Mouse (Mus musculus) CH12.LX (cell line): ENCODE results near the gene Snrpd2. TPM values are rescaled to one million over a fixed set of nuclear protein-coding genes. Genes with fewer than 3 reads are reported as not detected.

ENCODE experiments used
- DNase-seq: peaks from one replicate; pipeline ENCODE4 v3.0.0-alpha.2; 2013; ENCODE audit errors: extremely low read depth
- H3K27ac ChIP-seq: 2 replicates; pipeline ENCODE4 v1.5.1; 2012; ENCODE audit warnings: low read depth, mild to moderate bottlenecking, control low read depth, moderate library complexity; ENCODE audit not compliant: insufficient read depth
- H3K27me3 ChIP-seq: replicated peaks from 2 replicates; pipeline ENCODE3; 2012; ENCODE audit warnings: inconsistent platforms
- H3K36me3 ChIP-seq, 2 experiments: replicated peaks in 1 of 2; 2 replicates each; pipeline versions ENCODE3 to v1.6.1; 2012; ENCODE audit warnings: inconsistent platforms in 1 of 2, low read length in 1 of 2, mild to moderate bottlenecking in 1 of 2, mixed read lengths in 1 of 2, moderate library complexity in 1 of 2; ENCODE audit not compliant: control insufficient read depth in 1 of 2, insufficient read depth in 1 of 2
- H3K4me1 ChIP-seq, 2 experiments: 2 replicates each; pipeline ENCODE4 v1.6.1; 2012; ENCODE audit warnings: inconsistent platforms in 1 of 2, moderate library complexity in 1 of 2; ENCODE audit not compliant: insufficient read depth in 2 of 2, control insufficient read depth in 1 of 2
- H3K4me2 ChIP-seq: 2 replicates; pipeline ENCODE4 v1.6.1; 2012; ENCODE audit warnings: low read depth, mild to moderate bottlenecking, control low read depth; ENCODE audit not compliant: poor library complexity, insufficient read depth, severe bottlenecking
- H3K4me3 ChIP-seq, 3 experiments: fragments of 150-350 bp in 1 of 3; sonication (generic) in 1 of 3; replicated peaks in 1 of 3; 2 replicates each; pipeline versions ENCODE3 to v1.5.1; 2011 to 2012; ENCODE audit warnings: low read depth in 2 of 3, low read length in 2 of 3, mild to moderate bottlenecking in 2 of 3, moderate library complexity in 2 of 3, control low read depth in 1 of 3, improper control_type of control experiment in 1 of 3, inconsistent platforms in 1 of 3, mixed read lengths in 1 of 3; ENCODE audit not compliant: poor library complexity in 1 of 3
- H3K79me2 ChIP-seq: replicated peaks from 2 replicates; pipeline ENCODE4 v1.6.1; 2012; ENCODE audit warnings: mild to moderate bottlenecking, moderate library complexity; ENCODE audit not compliant: control insufficient read depth, poor library complexity, insufficient read depth, severe bottlenecking; ENCODE audit errors: extremely low read depth
- H3K9ac ChIP-seq: 2 replicates; pipeline ENCODE4 v1.6.1; 2012; ENCODE audit warnings: low read depth, mild to moderate bottlenecking, control low read depth, moderate library complexity; ENCODE audit not compliant: insufficient read depth
- H3K9me3 ChIP-seq: replicated peaks from 2 replicates; pipeline ENCODE3; 2012; ENCODE audit warnings: low read length, inconsistent platforms, mixed read lengths
- CTCF ChIP-seq, 2 experiments: IDR thresholded peaks in 1 of 2; conservative IDR thresholded peaks in 1 of 2; 2 replicates each; pipeline ENCODE4 v1.5.1; 2011 to 2012; ENCODE audit warnings: low read depth in 2 of 2, low read length in 2 of 2, improper control_type of control experiment in 1 of 2, inconsistent platforms in 1 of 2, mild to moderate bottlenecking in 1 of 2, moderate library complexity in 1 of 2
- E2F4 ChIP-seq: IDR thresholded peaks from 2 replicates; pipeline ENCODE4 v1.6.1; 2011; ENCODE audit warnings: low read depth, low read length, improper control_type of control experiment; ENCODE audit not compliant: insufficient replicate concordance
- HCFC1 ChIP-seq: IDR thresholded peaks from 2 replicates; pipeline ENCODE4 v1.6.1; 2012; ENCODE audit warnings: low read depth, mild to moderate bottlenecking, inconsistent platforms, low read length, improper control_type of control experiment
- JUND ChIP-seq: conservative IDR thresholded peaks from 2 replicates; pipeline ENCODE4 v1.6.1; 2011; ENCODE audit warnings: low read depth, low read length, improper control_type of control experiment
- MAFK ChIP-seq: IDR thresholded peaks from 2 replicates; pipeline ENCODE4 v1.6.1; 2011; ENCODE audit warnings: low read length, improper control_type of control experiment; ENCODE audit not compliant: insufficient replicate concordance
- MAX ChIP-seq: IDR thresholded peaks from 2 replicates; pipeline ENCODE4 v1.6.1; 2011; ENCODE audit warnings: low read length, improper control_type of control experiment
- MAZ ChIP-seq: IDR thresholded peaks from 2 replicates; pipeline ENCODE4 v1.6.1; 2012; ENCODE audit warnings: low read depth, mild to moderate bottlenecking, inconsistent platforms, low read length, improper control_type of control experiment, moderate library complexity
- MEF2A ChIP-seq: IDR thresholded peaks from 2 replicates; pipeline ENCODE4 v1.6.1; 2014; ENCODE audit warnings: low read depth, mild to moderate bottlenecking, inconsistent platforms, low read length, improper control_type of control experiment, borderline replicate concordance
- MXI1 ChIP-seq: IDR thresholded peaks from 2 replicates; pipeline ENCODE4 v1.6.1; 2011; ENCODE audit warnings: mild to moderate bottlenecking, low read depth, low read length, improper control_type of control experiment
- NELFE ChIP-seq: IDR thresholded peaks from 2 replicates; pipeline ENCODE4 v1.6.1; 2011; ENCODE audit warnings: low read depth, low read length, improper control_type of control experiment
- NRF1 ChIP-seq: IDR thresholded peaks from 2 replicates; pipeline ENCODE4 v1.6.1; 2014; ENCODE audit warnings: low read depth, mild to moderate bottlenecking, inconsistent platforms, low read length, improper control_type of control experiment, moderate library complexity
- PAX5 ChIP-seq: IDR thresholded peaks from 2 replicates; pipeline ENCODE4 v1.6.1; 2012; ENCODE audit warnings: low read length, inconsistent platforms, mixed read lengths
- POLR2AphosphoS2 ChIP-seq: IDR thresholded peaks from 2 replicates; pipeline ENCODE4 v1.6.1; 2011; ENCODE audit warnings: low read depth, low read length, improper control_type of control experiment
- RAD21 ChIP-seq: IDR thresholded peaks from 2 replicates; pipeline ENCODE4 v1.6.1; 2011; ENCODE audit warnings: low read depth, mild to moderate bottlenecking, low read length, improper control_type of control experiment, moderate library complexity
- RCOR1 ChIP-seq: conservative IDR thresholded peaks from 2 replicates; pipeline ENCODE4 v1.6.1; 2012; ENCODE audit warnings: low read depth, mild to moderate bottlenecking, inconsistent platforms, low read length, improper control_type of control experiment
- SIN3A ChIP-seq: IDR thresholded peaks from 2 replicates; pipeline ENCODE4 v1.6.1; 2012; ENCODE audit warnings: low read length, improper control_type of control experiment, inconsistent platforms
- SMC3 ChIP-seq: IDR thresholded peaks from 2 replicates; pipeline ENCODE4 v1.6.1; 2011; ENCODE audit warnings: low read depth, low read length, improper control_type of control experiment
- TBP ChIP-seq: conservative IDR thresholded peaks from 2 replicates; pipeline ENCODE4 v1.6.1; 2011; ENCODE audit warnings: low read depth, low read length, improper control_type of control experiment
- TCF12 ChIP-seq: IDR thresholded peaks from 2 replicates; pipeline ENCODE4 v1.6.1; 2014; ENCODE audit warnings: low read depth, mild to moderate bottlenecking, inconsistent platforms, low read length, improper control_type of control experiment
- UBTF ChIP-seq: IDR thresholded peaks from 2 replicates; pipeline ENCODE4 v1.6.1; 2012; ENCODE audit warnings: low read depth, mild to moderate bottlenecking, inconsistent platforms, low read length, improper control_type of control experiment, moderate library complexity
- USF1 ChIP-seq: IDR thresholded peaks from 2 replicates; pipeline ENCODE4 v1.6.1; 2014; ENCODE audit warnings: low read depth, mild to moderate bottlenecking, inconsistent platforms, low read length, improper control_type of control experiment
- ZKSCAN1 ChIP-seq: IDR thresholded peaks from 2 replicates; pipeline ENCODE4 v1.6.1; 2012; ENCODE audit warnings: low read depth, inconsistent platforms, low read length, improper control_type of control experiment, borderline replicate concordance
- ZNF384 ChIP-seq: IDR thresholded peaks from 2 replicates; pipeline ENCODE4 v1.6.1; 2012; ENCODE audit warnings: low read depth, low read length, improper control_type of control experiment, inconsistent platforms
- dilution Hi-C: fragments of 300-500 bp; cut with MboI; formaldehyde crosslinking; loops from 2 replicates; pipeline ENCODE4 v1.14.3; 2020; ENCODE audit warnings: low sequenced_read_pairs; ENCODE audit not compliant: extremely low pct_unique_long_range_greater_than_20kb, extremely low pct_ligation_motif_present
- in situ Hi-C: fragments of 300-500 bp; cut with MboI; formaldehyde crosslinking; loops from 3 replicates; pipeline ENCODE4 v1.14.3; 2019; ENCODE audit warnings: low sequenced_read_pairs, low pct_ligation_motif_present, low pct_unique_long_range_greater_than_20kb, mixed read lengths
- polyA plus RNA-seq: library from polyadenylated mRNA; unstranded; fragments of >175 nt; gene quantifications from 2 replicates; pipeline ENCODE4 v1.2.1, GENCODE M21; 2012; ENCODE audit warnings: low read depth; ENCODE audit not compliant: insufficient read length
- total RNA-seq, 2 experiments: library from RNA; depleted of rRNA; stranded (reverse); fragments of 300-350 nt in 1 of 2; fragments of >200 nt in 1 of 2; gene quantifications; 2 replicates each; pipeline ENCODE4 v1.2.3; 2012 to 2014

Snrpd2 gene
- total and polyA plus RNA-seq, 3 experiments, result 177 to 348 (median 213) TPM

DNA sequence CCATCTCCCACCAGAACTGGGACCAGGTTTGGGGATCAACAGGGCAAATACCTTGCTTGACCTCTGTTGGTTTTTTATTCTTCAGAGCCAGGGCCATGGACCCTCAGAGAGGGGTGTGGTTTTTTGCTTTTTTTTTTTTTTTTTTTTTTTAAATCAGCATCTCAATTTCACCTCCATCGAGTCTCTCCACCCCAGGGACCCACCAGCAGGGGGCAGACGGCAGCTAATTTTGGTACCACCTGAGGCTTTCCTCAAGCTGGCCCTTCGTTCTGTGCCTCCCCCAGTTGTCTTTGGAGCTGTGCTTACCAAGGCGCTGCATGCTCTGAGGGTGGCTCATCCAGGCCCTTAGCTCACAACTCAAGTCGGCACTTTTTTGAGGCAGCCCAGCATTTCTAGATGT is 12.1 kb upstream of the Snrpd2 start:
- H3K9ac ChIP-seq, result no peak overlapping the region
- peak; percentile 73 for DNase-seq
- no peak overlapping the region for H3K27ac ChIP-seq
- peaks cover 49 to 88% of the 10 kb centered on the region in 2 experiments for H3K36me3 ChIP-seq
- peaks cover 0 to 27% of the 10 kb centered on the region in 2 experiments; a peak in 2 of 4 replicates for H3K4me1 ChIP-seq
- in situ Hi-C loops, result no loop called here
- no peak overlapping the region for H3K4me2 ChIP-seq
- H3K9me3 ChIP-seq, result no peaks in the 10 kb centered on the region
- H3K4me3 ChIP-seq, result no peak overlapping the region
- TF ChIP-seq HCFC1, result no peak
- peak in 1 of 2 experiments; percentile 68; a peak in 2 of 4 replicates for TF ChIP-seq CTCF (conservative IDR thresholded peaks at IDR 0.05 in 1 of 2, IDR thresholded peaks at IDR 0.05 in 1 of 2; ENCODE audit: low read depth in 2 of 2, low read length in 2 of 2)
- no peak for TF ChIP-seq NRF1
- peak; percentile 88 for TF ChIP-seq ZNF384
- peak; percentile 42 for TF ChIP-seq RAD21
- TF ChIP-seq SMC3, result peak; percentile 47
- peaks cover 3% of the 10 kb centered on the region; the same call in 1 of the 2 replicates for H3K79me2 ChIP-seq
- dilution Hi-C loops, result no loop called here
- H3K27me3 ChIP-seq, result no peaks in the 10 kb centered on the region

- Histone ChIP-seq H3K36me3 (peaks cover 34 to 58% of the 10 kb centered on the region in 2 experiments), H3K9me3 (no peaks in the 10 kb centered on the region), H3K27ac (no peak overlapping the region), H3K4me2 (no peak overlapping the region), H3K4me1 (peaks cover 9 to 36% of the 10 kb centered on the region in 2 experiments), H3K9ac (no peak overlapping the region), H3K27me3 (no peaks in the 10 kb centered on the region), H3K79me2 (peaks cover 15% of the 10 kb centered on the region), H3K4me3 (no peak overlapping the region)
- in situ Hi-C loops, result no loop called here
- TF ChIP-seq USF1 (no peak), NELFE (no peak), ZKSCAN1 (no peak), TBP (no peak), MXI1 (no peak)
- DNase-seq, result no peak
- dilution Hi-C loops, result no loop called here
Measured at GRCm38 (mm10) chr7:19146793-19147192, 2.7 kb upstream of the Snrpd2 start.

DNA sequence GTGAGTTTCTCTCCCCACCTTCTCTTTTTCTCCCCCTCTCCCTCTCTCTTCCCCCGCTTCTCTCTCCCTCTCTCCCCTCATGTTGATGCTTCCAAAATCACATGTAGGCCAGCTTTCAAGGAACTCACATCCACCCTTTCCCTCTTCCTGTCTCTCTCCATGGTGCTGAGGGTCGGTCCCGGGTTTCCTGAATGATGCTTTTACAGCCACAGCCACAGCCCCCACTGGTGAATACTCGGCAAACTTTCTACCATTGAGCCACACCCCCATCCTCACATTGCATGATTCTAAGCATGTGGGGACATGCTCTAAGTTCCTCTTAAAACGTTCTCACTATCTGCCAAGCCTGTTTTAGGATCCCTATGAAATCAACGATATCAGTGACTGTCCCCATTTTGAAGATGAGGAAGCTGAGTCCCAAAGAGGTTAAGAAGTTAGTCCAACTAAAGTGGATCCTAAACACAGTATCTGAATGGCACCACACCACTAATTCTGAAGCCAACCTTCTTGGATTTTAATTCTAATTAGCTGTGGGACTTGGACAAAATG is 2.0 kb upstream of the Snrpd2 start:
- dilution Hi-C loops (no loop called here), in situ Hi-C loops (no loop called here)
- TF ChIP-seq MAX (no peak), MEF2A (no peak), JUND (no peak), E2F4 (no peak), UBTF (no peak), POLR2AphosphoS2 (no peak), ZKSCAN1 (no peak), CTCF (conservative IDR thresholded peaks at IDR 0.05 in 1 of 2, IDR thresholded peaks at IDR 0.05 in 1 of 2; ENCODE audit: low read depth in 2 of 2, low read length in 2 of 2) (no peak), PAX5 (no peak), SIN3A (no peak), MAZ (no peak), SMC3 (no peak), RCOR1 (no peak), MAFK (no peak), TCF12 (no peak), NRF1 (no peak)
- no peaks in the 10 kb centered on the region for H3K27me3 ChIP-seq
- peak overlapping the region; percentile 35 for H3K4me2 ChIP-seq
- peaks cover 9 to 39% of the 10 kb centered on the region in 2 experiments for H3K4me1 ChIP-seq
- H3K36me3 ChIP-seq, result peaks cover 39 to 58% of the 10 kb centered on the region in 2 experiments
- no peak overlapping the region for H3K4me3 ChIP-seq
- peaks cover 15% of the 10 kb centered on the region for H3K79me2 ChIP-seq
- no peak for DNase-seq
- H3K9ac ChIP-seq, result no peak overlapping the region; the same call in 1 of the 2 replicates
- H3K9me3 ChIP-seq, result no peaks in the 10 kb centered on the region
- no peak overlapping the region for H3K27ac ChIP-seq
